Mouse (Mus musculus): Measurements from ENCODE around the gene Tsc22d1.

- no peak for TF ChIP-seq POLR2A (IDR thresholded peaks at IDR 0.05; ENCODE audit: extremely low read depth, insufficient read depth, low read length)
- TF ChIP-seq CTCF (IDR thresholded peaks at IDR 0.05; ENCODE audit: low read depth, low read length): no peak
Observed at GRCm38 (mm10) chr14:76472487-76472886, 57.7 kb downstream of the Tsc22d1 start.

All from liver, adult 2 months (tissue).